Mouse (Mus musculus): ENCODE data around the gene Ano9. TPM values are rescaled to one million over a fixed set of nuclear protein-coding genes. Genes with fewer than 3 reads are reported as not detected.
A peak's percentile ranks its signal among the peaks of the same experiment; 100 is the strongest.

Gene Ano9
- polyA plus RNA-seq, 1 experiment from 2014 or later, result 0.33 TPM

DNA sequence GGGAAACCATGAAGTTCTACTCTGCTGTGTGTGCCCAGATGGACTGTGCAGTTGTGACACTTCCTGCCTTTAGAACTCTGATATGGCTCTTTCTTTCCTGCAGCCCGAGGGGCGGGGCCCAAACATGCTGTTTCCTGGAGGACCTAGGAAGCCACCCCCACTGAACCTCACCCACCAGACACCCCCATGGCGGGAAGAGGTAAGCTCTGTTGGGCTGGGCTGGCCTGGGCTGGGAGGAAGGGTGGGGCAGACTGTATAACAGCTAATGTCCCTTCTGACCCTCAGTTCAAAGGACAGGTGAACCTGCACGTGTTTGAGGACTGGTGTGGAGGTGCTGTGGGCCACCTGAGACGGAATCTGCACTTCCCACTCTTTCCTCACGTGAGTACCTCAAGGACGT, 53.4 kb downstream of the Ano9 start:
- peak; percentile 48 for DNase-seq (ENCODE audit: low spot score)

DNA sequence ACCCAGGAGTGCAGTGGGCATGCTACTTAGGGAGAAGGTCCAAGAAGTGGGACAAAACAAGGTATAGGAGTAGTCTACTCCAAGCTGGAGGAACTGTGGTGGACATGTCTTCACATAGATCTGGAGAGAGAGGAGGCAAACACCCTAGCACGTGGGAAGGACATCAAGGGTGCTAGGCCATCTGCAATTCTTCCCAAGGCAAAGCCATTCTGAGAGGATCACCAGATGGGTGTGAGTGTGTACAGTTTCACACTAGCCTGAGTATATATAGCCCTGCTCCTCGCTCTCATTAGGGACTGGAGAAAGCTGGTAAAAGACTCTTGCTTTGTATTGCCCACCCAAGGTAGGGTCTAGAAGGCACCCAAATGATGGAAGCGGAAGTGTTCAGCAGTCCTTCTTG, 54.3 kb downstream of the Ano9 start:
- DNase-seq (ENCODE audit: low spot score), result no peak

DNA sequence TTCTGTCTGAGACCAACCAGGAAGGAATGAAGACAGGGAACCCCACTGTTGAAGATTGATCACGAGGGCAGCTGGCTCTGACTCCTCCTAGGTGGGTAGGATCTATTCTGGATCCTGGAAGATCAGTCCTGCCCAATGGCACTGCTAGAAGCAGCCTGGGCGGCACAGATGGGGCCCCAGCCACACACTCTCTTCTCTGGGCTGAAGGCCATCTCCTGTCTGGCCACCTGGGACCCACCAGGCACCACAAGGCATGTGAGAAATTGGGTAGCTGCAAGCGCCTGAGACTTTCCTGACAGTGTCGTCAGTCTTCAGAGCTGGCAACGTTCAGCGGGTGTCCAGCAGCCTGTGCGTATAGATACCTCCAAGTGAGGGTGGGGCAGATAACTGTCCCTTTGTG, 55.1 kb downstream of the Ano9 start:
- no peak for DNase-seq (ENCODE audit: low spot score)

DNA sequence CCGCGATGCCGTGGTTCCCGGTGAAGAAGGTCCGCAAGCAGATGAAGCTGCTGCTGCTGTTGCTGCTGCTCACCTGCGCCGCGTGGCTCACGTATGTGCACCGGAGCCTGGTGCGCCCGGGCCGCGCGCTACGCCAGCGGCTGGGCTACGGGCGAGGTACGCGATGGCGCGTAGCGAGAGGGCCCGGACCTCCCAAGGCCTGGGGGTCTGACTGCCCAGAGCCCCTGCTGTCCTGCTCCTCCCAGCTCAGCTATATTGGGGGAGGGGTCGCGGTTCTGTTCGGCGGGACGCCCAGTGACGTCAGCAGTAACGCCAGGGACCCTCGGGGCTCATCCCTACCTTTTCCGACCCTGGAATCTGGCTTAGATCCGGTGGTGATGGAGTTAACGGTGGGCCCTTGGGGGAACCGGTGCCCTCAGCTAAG, 56.3 kb downstream of the Ano9 start:
- DNase-seq (ENCODE audit: low spot score), result peak; percentile 36

DNA sequence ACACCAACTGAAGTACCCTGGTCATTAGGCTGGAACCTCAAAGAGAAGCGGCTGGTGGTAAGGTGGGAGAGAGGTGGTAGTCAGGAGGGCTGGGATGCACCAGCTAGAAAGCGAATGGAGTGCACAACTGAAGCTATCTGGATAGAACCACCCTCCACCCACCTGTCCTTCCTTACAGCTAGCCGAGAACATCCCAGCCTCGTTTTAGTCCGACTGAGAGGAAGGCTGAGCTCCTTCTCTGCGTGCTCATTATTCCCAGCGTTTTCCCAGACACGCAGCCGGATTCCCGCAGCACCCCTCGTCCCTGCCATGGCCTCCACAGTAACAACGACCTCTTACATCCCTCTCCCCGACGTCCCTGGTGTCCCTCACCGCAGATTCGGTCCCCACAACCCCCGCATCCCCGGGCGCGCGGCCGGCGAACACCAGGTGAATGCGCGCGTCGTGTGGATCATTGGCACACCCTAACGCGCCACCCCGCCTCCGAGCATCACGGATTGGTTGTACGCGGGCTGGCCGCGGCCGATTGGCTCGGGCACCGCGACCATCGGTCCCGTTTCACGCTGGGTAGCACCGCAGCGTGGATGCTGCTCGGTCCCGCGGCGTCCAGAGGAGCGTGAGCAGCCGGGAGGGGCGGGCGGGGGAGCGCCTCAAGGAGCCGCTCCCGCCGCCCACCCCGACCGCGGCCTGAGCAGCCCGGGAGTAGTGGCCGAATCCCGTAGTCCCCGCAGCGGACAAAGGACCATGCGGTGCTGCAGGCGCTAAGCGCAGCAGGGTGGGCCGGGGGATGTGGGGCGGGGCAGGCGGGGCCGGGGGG, 57.0 kb downstream of the Ano9 start, which contains the start of gene B4galnt4:
Gene B4galnt4, plus strand, starts transcription at position 679 of the 817 bp plus-strand sequence.
- peak; percentile 63 for DNase-seq (ENCODE audit: low spot score)

DNA sequence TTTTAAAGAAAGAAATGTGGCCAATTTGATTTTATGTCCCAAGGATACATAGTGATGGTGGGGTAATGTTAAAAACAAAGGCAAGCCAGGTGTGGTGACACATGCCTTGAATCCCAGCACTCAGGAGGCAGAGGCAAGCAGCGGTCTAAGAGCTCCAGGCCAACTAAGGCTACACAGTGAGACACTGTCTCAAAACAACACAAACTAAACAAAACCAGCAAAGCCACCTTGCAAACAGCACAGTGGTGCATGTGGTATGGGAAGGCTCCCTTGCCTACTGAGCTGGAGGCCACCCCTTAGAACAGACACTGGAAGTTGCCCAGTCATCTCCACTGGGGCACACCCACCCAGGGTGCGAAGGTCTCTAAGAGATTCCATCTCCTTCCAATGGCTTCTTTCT, 57.7 kb downstream of the Ano9 start:
- DNase-seq (ENCODE audit: low spot score), result no peak

DNA sequence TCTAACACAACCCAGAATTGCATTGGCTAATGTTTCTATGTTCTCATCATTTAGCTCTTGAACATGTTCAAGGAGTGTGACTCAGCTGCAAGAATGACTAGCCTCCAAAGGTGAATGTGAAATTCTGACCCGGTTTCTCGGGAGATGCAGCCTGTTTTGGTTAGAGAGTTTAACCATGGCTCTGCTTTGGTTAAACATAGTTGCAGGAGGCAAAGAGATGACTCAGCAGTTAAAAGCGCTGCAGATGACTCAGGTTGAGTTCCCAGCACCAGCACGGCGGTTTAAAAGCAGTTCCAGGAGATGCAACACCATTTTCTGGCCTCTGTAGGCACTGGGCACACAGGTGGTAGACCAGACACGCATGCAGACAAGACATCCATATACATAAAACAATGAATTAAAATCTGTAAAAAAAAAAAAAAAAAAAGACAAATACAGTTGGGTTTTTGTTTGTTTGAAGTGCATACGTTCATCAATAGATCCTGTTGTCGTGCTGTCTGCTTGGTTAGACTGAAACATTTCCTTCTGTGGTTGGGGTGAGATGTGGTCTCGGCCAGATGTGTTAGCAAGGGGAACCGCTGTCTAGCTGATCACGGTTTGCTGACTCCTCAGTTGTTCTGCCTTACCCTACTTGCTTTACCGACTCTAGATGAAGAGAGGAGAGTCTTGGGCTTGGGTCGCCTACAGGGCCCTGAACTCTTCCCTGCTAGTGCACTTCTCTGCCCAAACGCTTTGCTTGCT, 58.8 kb downstream of the Ano9 start:
- peak; percentile 77 for DNase-seq (ENCODE audit: low spot score)

DNA sequence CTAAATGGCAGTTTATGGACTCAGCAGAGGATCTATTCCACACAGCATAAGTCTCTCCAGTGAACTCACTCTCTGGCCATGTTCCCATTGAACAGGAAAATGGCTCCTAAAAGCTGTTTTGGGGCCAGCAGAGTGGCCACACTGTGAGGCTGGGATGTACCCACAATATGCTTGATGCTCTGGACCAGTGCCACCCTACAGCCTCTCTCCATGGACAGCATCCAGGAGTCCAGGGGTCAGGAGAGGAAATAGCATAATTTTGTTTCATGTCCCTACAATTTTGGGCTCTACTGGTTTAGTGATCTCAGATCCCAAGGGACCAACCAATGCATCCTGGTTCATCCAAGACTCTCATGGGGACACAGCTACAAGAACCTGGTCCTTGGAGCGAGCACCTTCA, 60.1 kb downstream of the Ano9 start:
- DNase-seq (ENCODE audit: low spot score), result no peak

DNA sequence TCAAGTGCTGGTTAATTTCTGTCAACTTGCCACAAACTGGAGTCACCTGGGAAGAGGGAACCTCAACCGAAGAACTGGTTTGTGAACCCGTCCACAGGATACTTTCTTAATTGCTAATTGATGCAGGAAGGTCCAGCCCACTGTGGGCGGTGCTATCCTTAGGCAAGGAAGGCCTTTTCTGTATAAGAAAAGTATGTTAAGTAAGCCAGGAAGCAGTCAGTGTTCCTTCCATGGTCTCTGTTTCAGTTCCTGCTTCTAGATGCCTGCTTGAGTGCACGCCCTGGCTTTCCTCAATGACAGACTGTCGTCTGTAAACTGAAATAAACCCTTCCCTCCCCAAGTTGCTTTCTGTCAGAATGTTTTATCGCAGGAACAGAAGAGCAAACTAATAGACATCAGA, 60.6 kb downstream of the Ano9 start:
- DNase-seq (ENCODE audit: low spot score), result no peak

DNA sequence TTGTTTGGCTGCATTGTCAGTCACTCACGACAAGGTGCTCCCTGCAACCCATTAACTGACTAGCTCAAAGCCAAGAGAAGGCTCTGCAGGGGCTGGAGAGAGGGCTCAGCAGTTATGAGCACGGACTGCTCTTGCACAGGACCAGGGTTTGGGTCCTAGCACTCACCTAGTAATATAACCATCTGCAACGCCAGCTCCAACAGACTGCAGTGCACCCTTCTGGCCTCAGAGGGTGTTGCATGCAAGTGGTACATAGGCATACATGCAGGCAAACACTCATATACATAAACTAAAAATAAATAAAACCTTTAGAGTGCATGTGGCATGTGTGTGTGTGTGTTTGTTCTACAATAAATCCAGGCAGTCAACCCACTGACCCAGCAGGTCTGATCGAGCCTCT, 61.8 kb downstream of the Ano9 start:
- no peak for DNase-seq (ENCODE audit: low spot score)

DNA sequence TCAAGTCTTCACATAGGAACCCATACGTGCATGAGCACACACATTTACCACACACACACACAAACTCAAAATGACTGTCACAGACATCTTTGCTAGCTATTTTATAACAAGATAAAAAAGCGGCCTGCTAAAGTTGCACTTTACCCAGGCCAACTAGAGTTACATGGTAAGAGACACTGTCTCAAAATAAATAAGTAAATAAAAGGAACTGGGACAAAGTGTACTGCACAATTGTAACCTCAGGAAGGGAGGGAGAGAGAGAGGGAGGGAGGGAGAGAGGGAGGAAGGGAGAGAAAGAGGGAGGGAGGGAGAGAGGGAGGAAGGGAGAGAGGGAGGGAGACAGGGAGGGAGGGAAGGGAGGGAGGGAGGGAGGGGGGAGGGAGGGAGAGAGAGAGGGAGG, 65.2 kb downstream of the Ano9 start:
- DNase-seq (ENCODE audit: low spot score), result no peak

DNA sequence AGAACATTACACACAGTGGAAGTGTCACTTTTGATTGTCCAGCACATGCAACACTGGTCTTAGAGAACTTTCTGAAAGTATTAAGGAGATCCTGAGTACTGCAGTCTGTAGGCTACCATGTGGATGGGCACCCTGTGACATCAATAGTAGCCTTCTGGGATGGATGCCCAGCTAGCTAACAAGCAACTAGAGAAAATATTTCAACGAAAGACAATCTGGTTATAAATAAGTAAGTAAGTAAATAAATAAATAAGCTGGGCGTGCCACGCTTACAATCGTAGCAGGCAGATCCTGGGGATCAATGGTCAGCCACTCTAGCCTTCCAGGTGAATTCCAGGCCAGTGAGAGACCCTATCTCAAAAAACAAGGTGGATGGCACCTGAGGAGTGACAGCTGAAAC, 65.6 kb downstream of the Ano9 start:
- DNase-seq (ENCODE audit: low spot score), result no peak

Other genes starting within 250 kb of the Ano9 start
- 274 and 296 TPM in 2 replicates for gene Psmd13, start 235.8 kb downstream of the Ano9 start, polyA plus RNA-seq (2015; fragmentation: Nextera tagmentation; extraction: Ambion mirVana)
- gene Sirt3, start 235.5 kb downstream of the Ano9 start, polyA plus RNA-seq (2015; fragmentation: Nextera tagmentation; extraction: Ambion mirVana), result 17.5 and 19.4 TPM in 2 replicates
- gene Cox8b, start 217.4 kb downstream of the Ano9 start, polyA plus RNA-seq (2015; fragmentation: Nextera tagmentation; extraction: Ambion mirVana), result 1.9 and 3.2 TPM in 2 replicates
- gene Nlrp6, start 196.9 kb downstream of the Ano9 start, polyA plus RNA-seq (2015; fragmentation: Nextera tagmentation; extraction: Ambion mirVana), result 0.74 and 0.81 TPM in 2 replicates
- 15.5 and 18.6 TPM in 2 replicates for gene Pgghg, start 176.4 kb downstream of the Ano9 start, polyA plus RNA-seq (2015; fragmentation: Nextera tagmentation; extraction: Ambion mirVana)
- gene Ifitm5, start 167.5 kb downstream of the Ano9 start, polyA plus RNA-seq (2015; fragmentation: Nextera tagmentation; extraction: Ambion mirVana), result 0.39 and 0.63 TPM in 2 replicates
- gene Gm45717, start 161.9 kb downstream of the Ano9 start, polyA plus RNA-seq (2015; fragmentation: Nextera tagmentation; extraction: Ambion mirVana), result not detected in 2 replicates
- gene Ifitm2, start 161.8 kb downstream of the Ano9 start, polyA plus RNA-seq (2015; fragmentation: Nextera tagmentation; extraction: Ambion mirVana), result 443 and 459 TPM in 2 replicates
- 109 and 131 TPM in 2 replicates for gene Ifitm1, start 150.6 kb downstream of the Ano9 start, polyA plus RNA-seq (2015; fragmentation: Nextera tagmentation; extraction: Ambion mirVana)
- gene Ifitm3, start 107.0 kb downstream of the Ano9 start, polyA plus RNA-seq (2015; fragmentation: Nextera tagmentation; extraction: Ambion mirVana), result 987 and 1,033 TPM in 2 replicates
- 0.73 and 0.95 TPM in 2 replicates for gene Ifitm6, start 99.9 kb downstream of the Ano9 start, polyA plus RNA-seq (2015; fragmentation: Nextera tagmentation; extraction: Ambion mirVana)
- gene Gm17387, start 88.7 kb downstream of the Ano9 start, polyA plus RNA-seq (2015; fragmentation: Nextera tagmentation; extraction: Ambion mirVana), result not detected in 2 replicates
- gene B4galnt4, start 56.7 kb downstream of the Ano9 start, polyA plus RNA-seq (2015; fragmentation: Nextera tagmentation; extraction: Ambion mirVana), result 2.0 and 2.5 TPM in 2 replicates
- gene Pkp3, start 39.6 kb downstream of the Ano9 start, polyA plus RNA-seq (2015; fragmentation: Nextera tagmentation; extraction: Ambion mirVana), result 45.1 and 47.8 TPM in 2 replicates
- gene Sigirr, start 17.2 kb downstream of the Ano9 start, polyA plus RNA-seq (2015; fragmentation: Nextera tagmentation; extraction: Ambion mirVana), result 45.9 and 51.9 TPM in 2 replicates
- gene Ptdss2, start 4.6 kb upstream of the Ano9 start, polyA plus RNA-seq (2015; fragmentation: Nextera tagmentation; extraction: Ambion mirVana), result 25.5 and 28.8 TPM in 2 replicates
- 71.2 and 72.2 TPM in 2 replicates for gene Rnh1, start 55.1 kb upstream of the Ano9 start, polyA plus RNA-seq (2015; fragmentation: Nextera tagmentation; extraction: Ambion mirVana)
- gene Hras, start 76.2 kb upstream of the Ano9 start, polyA plus RNA-seq (2015; fragmentation: Nextera tagmentation; extraction: Ambion mirVana), result 58.8 and 66.5 TPM in 2 replicates
- gene Lrrc56, start 76.4 kb upstream of the Ano9 start, polyA plus RNA-seq (2015; fragmentation: Nextera tagmentation; extraction: Ambion mirVana), result 2.5 and 2.9 TPM in 2 replicates
- gene Lmntd2, start 96.3 kb upstream of the Ano9 start, polyA plus RNA-seq (2015; fragmentation: Nextera tagmentation; extraction: Ambion mirVana), result 1.1 and 1.8 TPM in 2 replicates
- 19.7 and 20.6 TPM in 2 replicates for gene Rassf7, start 98.1 kb upstream of the Ano9 start, polyA plus RNA-seq (2015; fragmentation: Nextera tagmentation; extraction: Ambion mirVana)
- 63.0 and 67.4 TPM in 2 replicates for gene Phrf1, start 111.0 kb upstream of the Ano9 start, polyA plus RNA-seq (2015; fragmentation: Nextera tagmentation; extraction: Ambion mirVana)
- 46.6 and 46.7 TPM in 2 replicates for gene Irf7, start 148.7 kb upstream of the Ano9 start, polyA plus RNA-seq (2015; fragmentation: Nextera tagmentation; extraction: Ambion mirVana)
- gene Cdhr5, start 159.0 kb upstream of the Ano9 start, polyA plus RNA-seq (2015; fragmentation: Nextera tagmentation; extraction: Ambion mirVana), result 0.42 and 0.73 TPM in 2 replicates
- 3.9 and 5.0 TPM in 2 replicates for gene Sct, start 161.3 kb upstream of the Ano9 start, polyA plus RNA-seq (2015; fragmentation: Nextera tagmentation; extraction: Ambion mirVana)
- gene Drd4, start 174.2 kb upstream of the Ano9 start, polyA plus RNA-seq (2015; fragmentation: Nextera tagmentation; extraction: Ambion mirVana), result 0.33 and 0.40 TPM in 2 replicates
- 25.6 and 27.6 TPM in 2 replicates for gene Deaf1, start 209.9 kb upstream of the Ano9 start, polyA plus RNA-seq (2015; fragmentation: Nextera tagmentation; extraction: Ambion mirVana)
- gene Tmem80, start 209.9 kb upstream of the Ano9 start, polyA plus RNA-seq (2015; fragmentation: Nextera tagmentation; extraction: Ambion mirVana), result 43.0 and 45.6 TPM in 2 replicates
- 8.1 and 10.4 TPM in 2 replicates for gene Eps8l2, start 221.1 kb upstream of the Ano9 start, polyA plus RNA-seq (2015; fragmentation: Nextera tagmentation; extraction: Ambion mirVana)